Mouse (Mus musculus): ENCODE measurements around the gene Itga6.

The Itga6 gene

DNA sequence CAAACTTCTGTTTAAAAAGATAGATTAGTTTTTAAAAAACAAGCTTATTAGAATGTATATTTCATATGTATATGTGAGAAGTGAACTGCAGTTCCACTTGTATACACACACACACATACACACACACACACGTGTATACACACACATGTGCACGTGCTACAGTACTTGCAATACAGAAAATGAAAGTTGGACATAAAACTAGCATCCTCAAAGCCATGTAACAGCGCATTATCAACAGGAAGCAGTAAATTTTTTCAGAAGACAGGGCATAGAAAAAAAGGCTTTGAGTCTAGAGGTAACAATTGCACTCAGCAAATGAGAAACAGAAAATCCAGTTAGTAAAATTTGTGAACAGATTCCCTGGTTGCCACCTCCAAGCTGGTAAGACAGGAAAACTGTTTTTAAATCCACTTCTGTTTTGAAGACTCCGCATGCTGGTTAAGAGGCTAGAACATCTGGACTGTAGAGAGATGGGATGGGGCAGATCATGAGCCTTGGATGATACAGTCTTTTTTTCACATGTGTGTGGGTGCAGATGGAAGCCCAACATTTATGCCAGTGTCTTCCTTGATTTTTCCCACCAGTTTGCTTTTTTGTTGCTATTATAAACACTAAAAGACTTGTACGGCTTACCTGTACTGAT lies 118.2 kb downstream of the Itga6 start:
- DNase-seq: no peak

DNA sequence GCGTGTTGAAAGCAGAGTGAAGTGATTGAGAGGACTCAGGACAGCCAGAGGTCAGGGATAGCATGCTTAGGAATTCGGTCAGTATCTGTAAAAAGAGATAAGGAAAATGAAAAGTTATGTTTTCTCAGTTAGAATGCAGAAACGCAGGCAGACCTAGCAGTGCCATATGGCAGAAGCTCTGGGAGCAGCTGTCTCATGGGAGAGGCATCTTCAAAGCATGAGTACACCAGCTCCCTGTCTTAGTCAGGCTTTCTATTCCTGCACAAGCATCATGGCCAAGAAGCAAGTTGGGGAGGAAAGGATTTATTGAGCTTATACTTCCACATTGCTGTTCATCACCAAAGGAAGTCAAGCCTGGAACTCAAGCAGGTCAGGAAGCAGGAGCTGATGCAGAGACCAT lies 119.6 kb downstream of the Itga6 start:
- DNase-seq: no peak

DNA sequence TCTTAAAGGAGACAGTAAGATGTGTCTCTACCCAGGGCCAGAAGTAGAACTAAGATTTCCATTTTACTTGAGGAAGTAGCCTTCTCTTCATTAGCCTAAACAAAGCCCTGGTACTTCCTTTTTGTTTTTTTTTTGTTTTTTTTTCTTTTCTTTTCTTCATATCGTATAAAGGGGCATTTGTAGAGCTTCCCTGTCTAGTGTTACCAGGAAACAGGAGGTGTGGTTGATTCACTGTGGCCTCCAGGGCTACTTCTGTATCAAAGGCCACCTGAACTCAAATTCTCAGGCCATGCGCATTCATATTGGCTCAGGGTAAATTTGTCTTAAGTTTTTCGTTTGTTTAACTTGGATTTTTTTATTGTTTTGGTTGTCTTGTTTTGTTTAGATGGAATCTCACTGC lies 120.5 kb downstream of the Itga6 start:
- DNase-seq: no peak

DNA sequence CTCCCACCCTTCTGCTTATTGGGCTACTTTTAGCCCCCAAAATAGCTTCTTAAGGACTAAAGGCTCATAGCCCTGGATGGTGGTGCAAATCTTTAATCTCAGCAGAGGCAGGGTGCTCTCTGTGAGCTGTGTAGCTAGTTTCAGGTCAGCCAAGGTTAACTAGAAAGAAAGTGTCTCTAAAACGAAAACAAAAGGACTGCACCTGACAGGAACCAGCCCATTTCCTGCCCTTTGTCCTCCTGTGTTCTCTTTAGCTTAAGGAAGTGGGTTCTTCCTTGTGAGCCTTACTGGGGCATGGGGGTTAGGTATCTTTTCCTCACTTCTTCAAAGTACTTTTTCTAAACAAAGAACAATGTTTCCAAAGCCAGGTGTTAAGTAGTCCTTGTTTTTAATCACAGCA lies 121.1 kb downstream of the Itga6 start:
- no peak for DNase-seq

DNA sequence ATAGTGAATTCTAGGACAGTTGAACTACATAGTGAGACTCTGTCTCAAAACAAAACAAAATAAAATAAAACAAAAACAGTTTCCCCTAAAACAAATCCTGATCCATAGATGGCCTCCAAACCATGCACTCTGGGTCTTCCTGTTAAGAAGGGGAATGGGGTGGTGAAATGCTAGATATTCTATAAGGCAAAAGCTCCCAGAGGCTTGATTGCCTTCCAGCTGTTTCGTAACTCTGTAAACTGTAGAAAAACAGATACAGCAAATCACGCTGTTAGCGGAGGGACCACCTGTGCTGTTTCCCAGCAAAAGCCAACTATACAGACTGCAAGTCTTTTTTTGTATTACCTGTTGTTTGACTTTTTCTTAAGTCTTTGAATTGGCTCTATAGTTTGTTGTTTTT lies 121.6 kb downstream of the Itga6 start:
- no peak for DNase-seq

DNA sequence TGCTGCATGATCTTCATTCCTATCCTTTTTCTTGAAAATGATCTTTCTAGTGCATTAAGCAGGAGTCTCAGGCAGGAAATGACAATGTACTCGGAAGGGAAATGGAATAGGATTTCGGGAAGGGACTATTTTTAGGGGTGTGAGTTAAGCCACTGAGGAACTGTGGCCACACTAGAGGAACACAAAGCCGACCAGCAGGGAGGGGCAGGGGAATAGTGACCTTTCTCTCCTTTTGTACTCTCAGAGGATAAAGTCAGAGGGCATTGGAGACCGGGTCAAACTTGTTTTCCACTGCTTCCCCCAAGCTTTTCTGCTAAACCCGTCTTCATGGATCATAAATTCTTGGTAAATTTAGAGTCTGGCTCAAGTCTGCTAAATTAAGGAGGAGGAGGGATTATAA lies 122.1 kb downstream of the Itga6 start:
- DNase-seq: peak in 1 of 2 experiments; percentile 14

DNA sequence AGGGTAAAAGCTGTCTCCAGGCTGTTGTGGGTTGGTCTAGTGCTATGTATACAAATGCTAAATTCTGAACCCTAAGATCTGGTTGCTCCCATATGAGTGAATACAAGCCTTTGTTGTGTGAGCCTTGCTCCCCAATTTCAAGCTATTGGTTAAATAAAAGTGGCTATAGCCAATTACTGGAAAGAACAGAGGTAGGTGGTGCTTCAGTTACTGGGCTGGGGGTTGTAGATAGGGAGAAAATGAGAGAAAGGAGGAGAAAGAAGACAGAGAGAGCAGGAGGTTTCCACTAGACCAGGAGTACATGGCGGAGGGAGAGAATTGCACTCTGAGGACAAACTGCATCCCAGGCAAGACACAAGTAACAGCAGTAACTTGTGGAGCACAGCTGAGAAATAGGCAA lies 122.8 kb downstream of the Itga6 start:
- no peak for DNase-seq

DNA sequence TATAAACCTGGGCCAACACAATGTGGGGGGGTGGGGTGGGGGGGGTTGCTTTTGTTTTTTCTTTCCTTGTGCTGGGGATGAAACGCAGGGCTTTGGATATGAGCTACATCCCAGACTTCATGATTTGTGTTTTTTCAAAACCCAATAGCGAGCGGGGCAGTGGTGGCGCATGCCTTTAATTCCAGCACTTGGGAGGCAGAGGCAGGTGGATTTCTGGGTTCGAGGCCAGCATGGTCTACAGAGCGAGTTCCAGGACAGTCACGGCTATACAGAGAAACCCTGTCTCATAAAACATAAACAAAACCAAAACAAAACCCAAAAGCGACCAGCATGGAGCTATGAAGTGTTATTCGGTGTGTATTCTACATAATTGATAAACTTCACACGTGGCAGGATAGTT lies 126.7 kb downstream of the Itga6 start:
- no peak for DNase-seq

DNA sequence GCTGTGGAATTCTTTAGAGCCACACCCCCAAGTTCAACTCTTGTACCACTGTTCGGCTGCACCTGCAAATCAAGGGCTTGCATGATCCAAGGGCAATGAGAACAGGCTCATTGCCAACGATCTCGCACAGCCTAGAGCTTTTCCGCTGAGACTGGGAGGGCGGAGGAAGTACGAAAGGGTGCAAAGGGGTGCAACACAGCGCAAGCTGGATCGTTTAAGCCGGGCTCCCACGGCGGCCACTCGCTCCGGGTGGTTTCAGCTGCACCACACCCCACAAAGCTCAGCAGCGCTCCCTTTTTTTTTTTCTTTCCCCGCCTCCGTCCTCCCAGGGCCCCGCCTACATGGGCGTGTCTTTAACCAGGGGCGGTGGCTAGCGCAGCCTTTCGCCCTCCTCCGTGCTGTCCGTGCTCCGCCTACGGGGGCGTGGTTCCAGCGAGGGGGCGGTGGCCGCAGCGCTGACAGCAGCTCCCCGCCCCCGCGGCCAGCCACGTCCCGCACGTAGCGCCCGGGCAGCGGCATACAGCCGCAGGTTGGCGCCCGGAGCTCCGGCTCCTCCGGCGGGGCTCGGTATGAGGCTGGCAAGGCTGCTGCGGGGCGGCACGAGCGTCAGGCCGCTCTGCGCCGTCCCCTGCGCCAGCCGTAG lies 127.5 kb downstream of the Itga6 start, which contains the start of gene Pdk1:
Gene Pdk1 (plus strand): TSS at position 424 of the 643 bp plus-strand sequence.
- peak; percentile 98 to 99 for DNase-seq

DNA sequence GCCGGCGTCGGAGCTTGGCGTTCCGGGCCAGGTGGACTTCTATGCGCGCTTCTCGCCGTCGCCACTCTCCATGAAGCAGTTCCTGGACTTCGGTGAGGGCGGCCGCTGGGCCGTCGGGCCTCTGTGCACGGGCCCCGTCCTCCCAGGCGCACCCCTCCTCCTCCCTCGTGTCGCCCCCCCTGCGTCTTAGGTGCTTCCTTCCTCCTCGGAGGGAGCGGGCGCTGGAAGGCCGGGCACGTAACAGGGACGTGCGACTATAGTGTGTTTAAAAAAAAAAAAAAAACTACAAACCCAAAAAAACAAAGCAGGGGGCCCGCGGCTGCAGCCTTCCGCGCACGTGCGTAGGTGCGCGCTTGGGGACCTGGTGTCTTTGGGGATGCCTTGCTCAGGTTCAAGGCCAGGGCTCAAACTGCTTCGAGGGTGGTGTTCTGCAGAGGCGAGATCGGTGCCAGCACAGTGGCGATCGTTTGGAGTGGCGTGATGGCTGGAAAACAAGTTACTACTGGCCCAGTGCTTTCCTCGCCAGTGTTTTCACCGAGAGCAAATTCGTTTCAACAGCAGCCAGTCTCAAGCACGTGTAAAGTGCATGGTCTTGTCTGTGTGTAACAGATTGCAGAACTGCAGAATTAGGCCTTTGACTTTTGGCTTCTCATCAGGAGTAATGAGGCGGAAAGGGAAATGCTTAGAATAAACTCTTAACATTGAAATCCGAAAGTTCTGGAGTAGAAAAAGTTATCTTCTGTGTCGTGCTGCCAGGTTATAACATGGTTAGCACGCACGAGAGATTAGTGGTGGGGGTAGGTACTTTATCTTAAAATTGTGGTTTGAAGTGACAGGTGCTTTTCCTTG lies 128.3 kb downstream of the Itga6 start:
- DNase-seq: peak; percentile 62 to 64

DNA sequence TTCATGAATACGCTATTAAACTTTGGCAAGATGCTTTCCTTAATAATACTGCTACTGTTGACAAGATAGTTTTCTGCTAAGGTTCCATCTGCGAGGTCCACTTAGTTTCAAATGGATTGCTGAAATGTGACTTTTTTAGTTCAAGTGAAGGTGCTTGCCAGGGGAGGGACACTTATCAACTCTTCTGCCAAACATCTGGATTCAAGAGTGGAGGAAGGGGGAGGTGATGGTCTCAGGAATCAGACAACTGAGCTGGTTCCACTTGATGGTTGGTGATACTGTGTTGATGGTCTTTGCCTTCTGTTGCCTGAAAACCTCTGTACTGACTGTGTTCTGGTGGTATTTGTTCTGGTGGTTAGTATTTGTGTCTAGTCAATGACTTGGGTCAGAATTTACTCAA lies 129.0 kb downstream of the Itga6 start:
- no peak for DNase-seq

DNA sequence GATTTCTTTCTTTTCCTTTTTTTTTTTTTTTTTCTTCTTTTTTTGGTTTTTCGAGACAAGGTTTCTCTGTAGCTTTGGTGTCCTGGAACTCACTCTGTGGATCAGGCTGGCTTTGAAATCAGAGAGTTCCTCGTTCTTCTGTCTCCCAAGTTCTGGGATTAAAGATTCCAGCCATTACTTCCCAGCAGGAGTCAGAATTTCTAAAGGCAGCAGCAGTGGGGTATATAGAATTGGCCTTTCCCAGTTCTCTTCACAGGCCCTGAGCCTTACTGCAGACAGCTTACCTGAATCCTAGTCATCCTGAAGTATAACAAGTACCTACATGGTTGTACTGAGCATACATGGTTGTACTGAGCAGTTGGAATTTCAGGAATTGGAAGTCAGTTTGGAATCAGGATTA lies 129.4 kb downstream of the Itga6 start:
- DNase-seq: no peak

DNA sequence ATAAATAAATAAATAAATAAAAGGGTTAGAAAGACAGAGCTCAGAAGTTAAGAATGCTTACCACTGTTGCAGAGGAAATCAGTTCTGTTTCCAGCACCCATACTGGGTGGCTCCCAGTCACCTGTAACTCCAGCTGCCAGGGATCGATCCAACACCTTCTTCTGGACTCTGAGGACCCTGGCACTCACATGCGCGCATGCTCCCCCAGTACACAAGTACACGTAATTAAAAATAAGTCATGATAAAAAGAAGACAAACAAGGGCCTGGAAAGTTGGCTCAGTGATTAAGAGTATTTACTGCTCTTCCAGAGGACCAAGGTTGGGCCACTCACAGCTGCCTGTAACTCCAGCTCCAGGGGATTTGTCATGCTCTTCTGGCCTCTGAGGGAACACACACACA lies 132.4 kb downstream of the Itga6 start:
- no peak for DNase-seq

DNA sequence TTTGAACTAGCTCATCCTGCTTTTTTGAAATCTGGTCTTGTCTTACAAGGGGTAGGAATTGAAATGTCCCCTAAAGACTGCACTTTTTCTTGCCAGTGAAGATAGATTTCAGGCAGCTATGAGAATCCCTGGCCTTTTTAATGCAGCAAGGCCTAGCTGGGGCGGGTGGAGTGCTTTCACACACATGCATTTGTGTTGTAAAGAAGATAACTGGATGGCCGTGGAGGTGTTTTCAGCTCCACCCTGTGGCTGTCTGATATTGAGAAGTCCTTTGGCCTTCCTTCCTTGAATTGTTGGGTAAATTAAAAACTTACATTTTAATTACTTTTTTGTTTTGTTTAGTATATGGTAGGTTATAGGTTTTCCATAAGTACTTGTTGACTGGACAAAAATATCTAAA lies 133.0 kb downstream of the Itga6 start:
- no peak for DNase-seq

DNA sequence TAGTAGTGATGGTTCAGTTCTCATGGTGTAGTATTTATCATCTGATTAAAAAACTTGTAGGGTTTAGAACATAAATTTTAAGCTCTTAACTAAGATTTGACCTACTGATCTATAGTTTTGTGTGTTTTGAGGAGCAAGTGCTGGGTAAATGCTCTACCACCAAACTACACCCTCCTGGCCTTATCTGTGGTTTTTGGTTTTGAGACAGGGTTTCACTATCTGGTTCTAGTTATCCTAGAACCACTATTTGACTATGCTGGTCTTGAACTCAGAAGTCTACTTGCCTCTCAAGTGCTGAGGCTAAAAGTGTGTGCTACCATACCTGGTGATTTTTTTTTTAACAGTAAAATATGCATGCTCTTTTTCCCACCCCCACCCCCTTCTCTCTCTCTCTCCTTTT lies 133.5 kb downstream of the Itga6 start:
- DNase-seq: no peak

DNA sequence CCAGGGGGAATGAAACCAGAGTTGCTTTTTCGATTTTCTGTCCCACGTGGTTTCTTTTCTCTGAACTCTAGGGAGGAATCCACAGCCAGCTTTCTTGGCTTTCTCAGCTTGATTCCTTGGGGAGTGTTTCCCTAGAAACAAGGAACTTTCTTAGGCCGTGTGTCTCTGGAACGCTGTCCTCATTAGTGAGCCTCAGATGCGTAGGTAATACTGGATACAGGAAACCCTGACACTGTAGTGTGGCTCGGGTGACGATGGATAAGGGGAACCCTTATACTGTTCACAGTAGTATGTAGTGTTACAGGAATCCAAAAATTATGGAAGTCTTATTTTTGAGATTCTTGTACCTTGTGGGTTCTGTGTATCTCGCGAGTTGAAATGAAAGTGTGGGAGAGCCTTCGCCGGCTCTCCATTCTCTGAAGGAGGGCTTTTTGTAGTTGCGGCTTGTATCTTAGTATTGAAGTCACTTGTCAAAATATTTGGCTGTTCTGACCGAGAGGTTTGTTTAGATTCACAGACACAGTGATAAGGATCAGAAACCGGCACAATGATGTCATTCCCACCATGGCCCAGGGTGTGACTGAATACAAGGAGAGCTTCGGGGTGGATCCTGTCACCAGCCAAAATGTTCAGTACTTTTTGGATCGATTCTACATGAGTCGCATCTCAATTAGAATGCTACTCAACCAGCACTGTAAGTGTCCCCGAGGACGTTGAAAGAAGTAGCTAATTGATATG lies 137.7 kb downstream of the Itga6 start:
- DNase-seq: peak in 1 of 2 experiments; percentile 68

DNA sequence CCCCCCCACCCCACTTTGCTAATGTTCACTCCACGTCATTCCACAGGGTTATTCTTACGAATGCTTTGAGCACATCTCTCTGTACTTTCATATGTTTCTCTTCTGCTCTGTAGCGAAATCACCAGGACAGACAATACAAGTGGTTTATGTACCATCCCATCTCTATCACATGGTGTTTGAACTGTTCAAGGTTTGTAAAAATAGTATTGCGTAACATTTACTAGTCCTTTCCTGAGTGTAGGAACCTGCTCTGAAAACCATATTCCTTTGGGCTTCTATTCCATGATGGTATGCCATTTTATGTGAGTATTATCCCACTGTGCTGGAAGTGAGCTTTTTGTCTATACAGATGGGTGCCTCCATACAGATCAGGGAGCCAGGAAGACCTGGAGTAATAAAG lies 141.9 kb downstream of the Itga6 start:
- DNase-seq: no peak

DNA sequence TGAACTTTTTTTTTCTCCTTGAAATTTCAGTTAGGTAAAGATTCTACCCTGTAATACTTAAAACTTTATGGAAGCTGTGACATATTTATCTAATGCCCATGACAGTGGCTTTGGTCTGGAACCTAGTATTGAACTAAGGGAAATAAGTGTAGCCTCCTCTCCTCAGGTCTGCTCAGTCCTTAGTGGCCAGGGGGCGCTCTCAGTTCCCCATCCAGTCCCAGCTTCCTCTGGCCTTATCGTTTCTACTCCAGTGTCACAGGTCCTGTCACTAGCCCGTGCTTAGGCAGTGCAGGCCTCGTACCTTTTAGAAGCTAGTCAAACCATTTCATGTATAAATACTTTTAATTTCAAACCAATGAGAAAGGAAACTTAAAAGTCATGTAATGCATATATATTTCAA lies 143.0 kb downstream of the Itga6 start:
- no peak for DNase-seq

DNA sequence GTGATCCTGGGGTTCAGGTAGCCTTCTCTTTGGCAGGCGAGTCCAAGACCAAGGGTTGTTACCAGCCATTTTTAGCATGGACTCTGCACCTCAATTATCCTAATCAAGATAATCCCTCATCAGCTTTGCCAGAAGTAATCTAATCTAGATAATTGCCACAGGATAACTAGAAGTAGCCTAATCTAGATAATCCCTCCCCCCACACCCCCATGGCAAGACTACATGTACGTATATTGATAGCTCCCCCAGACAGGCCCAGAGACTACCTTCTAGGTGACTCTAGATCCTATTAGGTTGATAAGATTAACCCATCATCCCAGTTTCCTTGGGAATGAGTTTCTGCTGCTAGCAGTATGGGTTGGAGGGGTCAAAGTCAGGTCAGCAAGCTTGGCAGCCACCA lies 146.1 kb downstream of the Itga6 start:
- no peak for DNase-seq

DNA sequence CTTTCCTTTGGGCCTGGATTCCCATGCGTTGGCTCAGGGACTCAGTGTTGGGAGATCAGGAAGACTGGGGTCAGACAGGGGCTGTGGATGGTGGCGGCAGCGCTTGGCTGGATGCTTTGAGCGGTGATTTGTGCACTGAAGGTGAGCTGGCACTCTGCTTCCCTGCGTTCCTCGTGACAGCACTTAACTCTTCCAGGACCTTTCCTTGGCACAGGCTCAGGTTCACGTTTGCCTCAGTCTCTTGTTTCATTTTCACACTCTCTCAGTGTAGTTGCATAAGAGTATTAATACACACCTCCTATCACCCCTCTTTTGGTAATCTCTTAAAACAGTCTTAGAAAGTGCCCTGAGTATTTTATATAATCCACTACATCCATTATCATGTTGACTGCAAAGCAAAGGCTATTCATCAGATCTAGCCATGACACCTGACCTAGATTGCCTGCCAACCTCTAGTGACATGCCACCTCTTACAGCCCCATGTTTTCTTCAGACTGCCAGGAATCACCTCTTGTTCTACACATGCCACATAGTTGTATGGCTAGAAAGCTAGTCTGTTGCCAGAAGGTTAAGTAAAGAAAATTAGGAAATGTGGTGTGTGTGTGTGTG lies 147.4 kb downstream of the Itga6 start:
- peak; percentile 38 to 56 for DNase-seq

DNA sequence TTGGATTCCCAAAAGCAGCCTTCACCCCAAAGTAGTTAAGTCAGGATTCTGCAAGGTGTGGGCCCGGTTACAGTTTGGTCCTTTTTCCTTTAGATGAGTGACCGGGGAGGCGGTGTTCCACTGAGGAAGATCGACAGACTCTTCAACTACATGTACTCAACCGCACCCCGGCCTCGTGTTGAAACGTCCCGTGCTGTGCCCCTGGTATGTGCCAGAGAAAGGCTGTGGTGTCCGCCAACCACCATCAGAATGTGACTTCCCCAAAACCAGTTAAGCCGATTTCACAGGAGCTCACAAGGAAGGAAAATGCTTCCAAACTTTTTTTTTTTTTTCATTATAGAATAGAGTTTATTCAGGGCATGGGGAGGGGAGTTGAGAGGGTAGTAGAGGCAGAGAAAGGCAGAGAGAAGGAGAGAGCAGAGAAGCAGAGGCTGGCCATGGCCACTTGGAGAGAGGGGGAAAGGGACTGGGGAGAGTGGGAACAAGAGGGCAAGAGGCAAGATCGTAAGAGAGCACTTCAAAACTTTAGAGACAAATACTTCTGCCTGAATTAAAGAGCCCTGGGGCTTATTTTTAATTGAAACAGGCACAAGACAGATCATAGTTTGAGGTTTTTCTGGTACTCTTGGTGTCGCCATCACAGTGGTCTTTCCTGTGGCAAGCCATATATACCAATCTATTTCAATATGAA lies 150.3 kb downstream of the Itga6 start:
- peak; percentile 12 to 28 for DNase-seq

DNA sequence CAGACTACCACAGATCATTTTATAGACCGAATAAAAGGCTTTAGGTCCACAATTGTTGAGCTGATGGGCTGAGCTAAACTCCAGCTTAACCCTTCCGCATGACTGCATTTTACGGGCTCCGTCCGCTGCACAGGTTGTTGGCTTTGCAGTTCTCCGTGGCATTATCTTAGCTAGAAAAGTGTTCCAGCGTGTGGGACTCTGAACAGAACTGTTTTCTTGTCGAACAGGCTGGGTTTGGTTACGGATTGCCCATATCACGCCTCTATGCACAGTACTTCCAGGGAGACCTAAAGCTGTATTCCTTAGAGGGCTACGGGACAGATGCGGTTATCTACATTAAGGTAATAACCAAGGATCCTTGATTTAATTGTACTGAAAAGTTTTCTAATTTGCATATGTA lies 152.0 kb downstream of the Itga6 start:
- no peak for DNase-seq
